Mouse (Mus musculus) ES-Bruce4 (cell line): ENCODE measurements at regions not wholly inside any gene's neighbourhood (a gene's known extent, or its start where the extent isn't known, plus 50 kb on each side); places are given as distances from the start of the nearest gene placed in this dataset.

Experiments
- CTCF ChIP-seq: IDR thresholded peaks from one replicate; pipeline ENCODE4 v1.8.1; 2011; ENCODE audit warnings: low read depth, low read length
- EP300 ChIP-seq: IDR thresholded peaks from 2 replicates; pipeline ENCODE4 v1.6.1; 2011; ENCODE audit warnings: low read depth, low read length; ENCODE audit not compliant: insufficient read depth
- POLR2A ChIP-seq: IDR thresholded peaks from one replicate; pipeline ENCODE4 v1.8.1; 2011; ENCODE audit warnings: low read length; ENCODE audit not compliant: insufficient read depth

DNA sequence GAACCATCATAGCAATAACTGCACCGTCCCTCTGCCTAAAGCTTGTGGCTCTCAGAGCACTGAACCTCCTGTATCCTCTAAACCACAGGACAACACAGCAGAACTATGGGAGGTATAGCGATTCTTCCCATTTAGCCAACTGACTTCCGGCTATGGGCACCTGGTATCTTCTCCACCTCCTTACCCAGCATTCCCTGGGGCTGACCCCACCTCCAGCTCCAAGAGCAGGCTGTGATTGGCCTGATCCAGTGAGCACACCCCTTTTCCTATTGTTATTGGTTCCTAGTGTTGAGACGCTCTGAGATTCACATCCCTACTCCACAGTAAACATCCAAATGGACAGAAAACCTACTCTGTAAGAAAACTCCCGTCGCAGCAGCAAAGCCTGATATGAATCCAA is 236.7 kb downstream of the Prex1 start:
- TF ChIP-seq EP300 (no peak), POLR2A (no peak), CTCF (no peak)
